In genomic region chr1:64189471-64189870, GRCm38 (mm10) we compare ENCODE assay signal across 9 mouse cellular contexts.
A peak's percentile ranks its signal among the peaks of the same experiment; 100 is the strongest.
DNase-seq lines count a peak whose midpoint lies in the region; ATAC-seq and TF ChIP-seq lines count a peak whose summit lies in the region.
"Had no signal": no experiment of that assay in that cellular context is flagged by ENCODE, and none has a peak within 500 bp of the region (broad histone marks: within the 10 kb centered on the region; RNA-seq: fewer than 3 reads in every experiment).

No protein-coding gene starts in this region.

- H3K4me3 ChIP-seq in heart, adult 2 months = no peak overlapping the region
- H3K4me3 ChIP-seq in heart, embryonic 11.5 days (ENCODE audit: low read depth, low read length) = no peak overlapping the region
- H3K4me3 ChIP-seq in lung, embryonic 16.5 days (ENCODE audit: low read length) = no peak overlapping the region
- no peak overlapping the region for H3K4me3 ChIP-seq in intestine, embryonic 15.5 days (replicated peaks)

- H3K4me1 ChIP-seq in heart, adult 2 months (ENCODE audit: control insufficient read depth, insufficient read depth, low read length) = peaks cover 4% of the 10 kb centered on the region
- H3K4me1 ChIP-seq in heart, embryonic 11.5 days (ENCODE audit: control insufficient read depth, insufficient read depth, low read length) = no peaks in the 10 kb centered on the region
- 0 out of 2 replicates have a peak, but pooled peaks cover 2% of the 10 kb centered on the region for H3K4me1 ChIP-seq in lung, embryonic 16.5 days (replicated peaks; ENCODE audit: control insufficient read depth, insufficient read depth, low read length)
- H3K4me1 ChIP-seq in intestine, embryonic 15.5 days (replicated peaks) = peaks cover 10% of the 10 kb centered on the region; the same call in 1 of the 2 replicates

- intact Hi-C loops in heart, adult 2 months (cut with DNase I) = no loop called here

- TF ChIP-seq POLR2A in heart, adult 2 months (IDR thresholded peaks at IDR 0.05; ENCODE audit: insufficient read depth, low read depth, low read length) = no peak

- no peaks in the 10 kb centered on the region for H3K36me3 ChIP-seq in heart, adult 2 months (ENCODE audit: control insufficient read depth, insufficient read depth, low read length)
- no peaks in the 10 kb centered on the region for H3K36me3 ChIP-seq in heart, embryonic 11.5 days (ENCODE audit: control insufficient read depth, insufficient read depth, low read length)
- no peaks in the 10 kb centered on the region for H3K36me3 ChIP-seq in lung, embryonic 16.5 days (ENCODE audit: control insufficient read depth, insufficient read depth, low read length)
- no peaks in the 10 kb centered on the region for H3K36me3 ChIP-seq in intestine, embryonic 15.5 days
- H3K36me3 ChIP-seq: G1E had no signal

- peak; percentile 37 to 59 for DNase-seq in heart, adult 2 months
- DNase-seq in A20 (ENCODE audit: low read depth, low spot score) (peak; percentile 22), adipocyte (ENCODE audit: low spot score) (no peak)

- peaks cover 4% of the 10 kb centered on the region; the same call in 1 of the 2 replicates for H3K9me3 ChIP-seq in heart, embryonic 11.5 days (replicated peaks; ENCODE audit: control insufficient read depth, low read length)
- no peaks in the 10 kb centered on the region for H3K9me3 ChIP-seq in lung, embryonic 16.5 days (ENCODE audit: control insufficient read depth, low read length)
- no peaks in the 10 kb centered on the region for H3K9me3 ChIP-seq in intestine, embryonic 15.5 days
- H3K9me3 ChIP-seq: G1E had no signal

- TF ChIP-seq CTCF in heart, adult 2 months (IDR thresholded peaks at IDR 0.05) = no peak

- TF ChIP-seq EP300 in heart, adult 2 months (IDR thresholded peaks at IDR 0.05; ENCODE audit: insufficient read depth, low read depth, low read length) = no peak

- H3K27ac ChIP-seq in heart, adult 2 months = no peak overlapping the region; the same call in 1 of the 2 replicates
- no peak overlapping the region for H3K27ac ChIP-seq in heart, embryonic 11.5 days (ENCODE audit: low read depth, low read length)
- H3K27ac ChIP-seq in lung, embryonic 16.5 days (ENCODE audit: low read length) = no peak overlapping the region
- H3K27ac ChIP-seq in intestine, embryonic 15.5 days = no peak overlapping the region

- H3K4me2 ChIP-seq in heart, embryonic 11.5 days = no peak overlapping the region
- H3K4me2 ChIP-seq in lung, embryonic 16.5 days (ENCODE audit: low read depth, low read length) = no peak overlapping the region
- H3K4me2 ChIP-seq in intestine, embryonic 15.5 days (replicated peaks) = no peak overlapping the region

- 35% methylated on average over 6 of the region's 6 CpGs for WGBS in heart, adult 2 months
- 32% methylated on average over 6 of the region's 6 CpGs for WGBS in heart, embryonic 11.5 days (ENCODE audit: insufficient replicate concordance)
- 32% methylated on average over 6 of the region's 6 CpGs for WGBS in lung, embryonic 16.5 days
- 59% methylated on average over 6 of the region's 6 CpGs for WGBS in intestine, embryonic 15.5 days

- no peaks in the 10 kb centered on the region for H3K27me3 ChIP-seq in heart, adult 2 months (ENCODE audit: control insufficient read depth, insufficient read depth, low read length)
- no peaks in the 10 kb centered on the region for H3K27me3 ChIP-seq in heart, embryonic 11.5 days (ENCODE audit: control insufficient read depth, insufficient read depth, low read length)
- no peaks in the 10 kb centered on the region for H3K27me3 ChIP-seq in lung, embryonic 16.5 days (ENCODE audit: control insufficient read depth, insufficient read depth, low read depth, low read length)
- no peaks in the 10 kb centered on the region for H3K27me3 ChIP-seq in intestine, embryonic 15.5 days (replicated peaks)

- no peak overlapping the region for H3K9ac ChIP-seq in heart, adult 2 months (ENCODE audit: low read depth, low read length)
- no peak overlapping the region for H3K9ac ChIP-seq in heart, embryonic 11.5 days (ENCODE audit: low read depth, low read length)
- no peak overlapping the region for H3K9ac ChIP-seq in lung, embryonic 16.5 days (ENCODE audit: low read length)
- H3K9ac ChIP-seq in intestine, embryonic 15.5 days = no peak overlapping the region

- H3K79me2 ChIP-seq in heart, adult 2 months (replicated peaks; ENCODE audit: control insufficient read depth, insufficient read depth, low read length) = no peaks in the 10 kb centered on the region

- no peak for ATAC-seq in heart, embryonic 11.5 days (replicated peaks; ENCODE audit: insufficient number of reproducible peaks, low FRiP score, low TSS enrichment)
- peak; percentile 94 for ATAC-seq in granulocyte monocyte progenitor cell, adult 5-6 weeks (replicated peaks; ENCODE audit: poor library complexity, severe bottlenecking)
- 0 out of 2 replicates have a peak, but pooled peaks have one; percentile 47 for ATAC-seq in lung, embryonic 16.5 days (ENCODE audit: low read depth)
- ATAC-seq in intestine, embryonic 15.5 days = no peak
- ATAC-seq in CD4-positive, CD25-positive, alpha-beta regulatory T cell, adult 4 months = no peak

Comparison
In these comparisons a context has a peak if more than half of its experiments do, and no peak if none do; other contexts are left out.
1. ATAC-seq: peak in granulocyte monocyte progenitor cell, adult 5-6 weeks (single experiment) and lung, embryonic 16.5 days (single experiment); none in heart, embryonic 11.5 days (single experiment), intestine, embryonic 15.5 days (single experiment) and CD4-positive, CD25-positive, alpha-beta regulatory T cell, adult 4 months (single experiment).